Mouse (Mus musculus) heart, postnatal 0 days (tissue): Measurements from ENCODE around the gene Glp1r. TPM values are rescaled to one million over a fixed set of nuclear protein-coding genes. Genes with fewer than 3 reads are reported as not detected.

Source experiments
- ATAC-seq: fragments of 200-750 bp; cut with Nextera tagmentation; 2 replicates; pipeline ENCODE4 v1.8.0; 2017; ENCODE audit warnings: low read depth, moderate number of reproducible peaks, moderate library complexity; ENCODE audit not compliant: insufficient read depth
- DNase-seq: peaks from one replicate; pipeline ENCODE4 v3.0.0-alpha.2; 2016; ENCODE audit warnings: low spot score
- H3K27ac ChIP-seq: fragments of 300-500 bp; sonication (generic); 2 replicates; pipeline ENCODE4 v1.5.1; 2014; ENCODE audit warnings: low read depth, mild to moderate bottlenecking
- H3K27me3 ChIP-seq: fragments of 300-500 bp; sonication (generic); 2 replicates; pipeline ENCODE4 v1.6.1; 2014; ENCODE audit warnings: low read length, mixed read lengths; ENCODE audit not compliant: control insufficient read depth, insufficient read depth
- H3K36me3 ChIP-seq: fragments of 300-500 bp; sonication (generic); replicated peaks from 2 replicates; pipeline ENCODE4 v1.6.1; 2014; ENCODE audit warnings: low read length, mixed read lengths; ENCODE audit not compliant: control insufficient read depth, insufficient read depth
- H3K4me1 ChIP-seq: fragments of 300-500 bp; sonication (generic); 2 replicates; pipeline ENCODE4 v1.6.1; 2014; ENCODE audit warnings: antibody characterized with exemption; ENCODE audit not compliant: control insufficient read depth, insufficient read depth
- H3K4me2 ChIP-seq: fragments of 300-500 bp; sonication (generic); 2 replicates; pipeline ENCODE4 v1.6.1; 2014; ENCODE audit warnings: low read depth, mild to moderate bottlenecking, low read length, moderate library complexity
- H3K4me3 ChIP-seq: fragments of 300-500 bp; sonication (generic); 2 replicates; pipeline ENCODE4 v1.5.1; 2014; ENCODE audit warnings: low read depth, low read length
- H3K9ac ChIP-seq: fragments of 300-500 bp; sonication (generic); replicated peaks from 2 replicates; pipeline ENCODE4 v1.6.1; 2014; ENCODE audit warnings: low read depth, low read length, mixed read lengths
- H3K9me3 ChIP-seq: fragments of 300-500 bp; sonication (generic); replicated peaks from 2 replicates; pipeline ENCODE4 v1.6.1; 2016; ENCODE audit warnings: low read length; ENCODE audit not compliant: control insufficient read depth
- CTCF ChIP-seq: IDR thresholded peaks from 2 replicates; pipeline ENCODE4 v1.5.1; 2016; ENCODE audit warnings: antibody characterized with exemption, control low read depth, low read depth
- EP300 ChIP-seq: IDR thresholded peaks from 2 replicates; pipeline ENCODE4 v1.6.1; 2016; ENCODE audit warnings: antibody characterized with exemption, low read depth
- WGBS: fragments of 180-500 bp; shearing (Covaris S2); extraction: QIAGEN DNeasy Blood & Tissue Kit; methylation state at CpG from one replicate; pipeline ENCODE4 v1.1.7; 2014; 5-methylcytosine and 5-hydroxymethylcytosine counted together
- polyA plus RNA-seq: library from polyadenylated mRNA; unstranded; fragments of >200 nt; fragmentation: Nextera tagmentation; extraction: Ambion mirVana; gene quantifications from 2 replicates; pipeline ENCODE4 v1.2.1, GENCODE M21; 2015
- total RNA-seq: library from RNA; depleted of rRNA; stranded (reverse); fragments of >200 nt; gene quantifications from 2 replicates; pipeline ENCODE4 v1.2.3, GENCODE M21; 2014; ENCODE audit warnings: low replicate concordance

Glp1r gene
- total and polyA plus RNA-seq, 2 experiments from 2014 or later, result 0.44 to 1.3 TPM

DNA sequence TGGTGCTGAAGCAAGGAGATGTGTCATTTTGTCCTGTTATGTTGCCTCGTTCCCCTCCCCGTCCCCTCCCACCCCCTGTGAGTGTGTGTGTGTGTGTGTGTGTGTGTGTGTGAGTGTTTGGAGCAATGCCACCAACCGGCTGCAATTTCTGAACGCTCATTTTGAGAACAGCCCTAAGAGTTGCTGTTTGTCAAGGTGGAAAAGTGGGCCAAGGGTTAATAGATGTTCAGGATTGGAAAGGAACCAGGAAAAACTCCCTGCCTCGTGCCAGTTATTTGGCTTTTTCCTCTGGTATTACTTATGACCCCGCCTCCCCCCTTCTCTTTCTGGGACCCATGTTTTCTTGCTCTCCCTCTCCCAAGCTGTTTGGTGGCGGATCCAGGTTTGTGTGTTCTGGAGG is 41.0 kb upstream of the Glp1r start:
- no peak overlapping the region for H3K4me3 ChIP-seq
- ATAC-seq, result no peak

GRCm38 (mm10) chr17:30866281-30866680 is 35.3 kb upstream of the Glp1r start:
- Histone ChIP-seq H3K4me1 (no peaks in the 10 kb centered on the region), H3K4me3 (no peak overlapping the region), H3K36me3 (no peaks in the 10 kb centered on the region), H3K9ac (no peak overlapping the region), H3K27me3 (no peaks in the 10 kb centered on the region), H3K4me2 (no peak overlapping the region), H3K27ac (no peak overlapping the region), H3K9me3 (no peaks in the 10 kb centered on the region)
- ATAC-seq (no peak), DNase-seq (no peak)
- 59% methylated on average over 8 of the region's 8 CpGs for WGBS
- TF ChIP-seq CTCF, result no peak
- TF ChIP-seq EP300, result no peak

More for the DNA sequence above, 41.0 kb upstream of the Glp1r start:
- Histone ChIP-seq H3K27ac (no peak overlapping the region), H3K27me3 (no peaks in the 10 kb centered on the region), H3K9ac (no peak overlapping the region), H3K4me2 (no peak overlapping the region), H3K4me1 (no peaks in the 10 kb centered on the region), H3K36me3 (no peaks in the 10 kb centered on the region), H3K9me3 (no peaks in the 10 kb centered on the region)
- 62% methylated on average over 7 of the region's 7 CpGs for WGBS
- TF ChIP-seq EP300 (no peak), CTCF (no peak)
- no peak for DNase-seq

DNA sequence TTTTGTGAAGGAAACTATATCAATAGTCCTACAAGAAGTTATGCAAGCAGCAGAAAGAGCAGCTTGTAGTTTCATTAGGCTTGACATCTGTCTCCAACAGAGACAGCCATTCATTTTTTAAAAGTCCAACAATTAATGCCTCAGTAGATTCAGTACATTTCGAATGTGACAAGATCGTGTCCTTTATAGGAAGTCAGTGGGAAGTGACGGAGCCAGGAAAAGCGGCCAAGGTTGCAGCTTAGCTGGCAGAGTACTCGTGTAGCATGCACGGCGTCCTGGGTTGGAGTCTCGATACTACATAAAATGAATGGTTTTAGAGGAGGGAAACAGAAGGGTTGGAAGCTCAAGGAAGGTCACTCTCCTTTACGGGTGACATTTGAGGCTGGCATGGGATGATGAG is 34.7 kb upstream of the Glp1r start:
- ATAC-seq (no peak), DNase-seq (no peak)
- H3K4me1 ChIP-seq, result no peaks in the 10 kb centered on the region
- H3K9me3 ChIP-seq, result no peaks in the 10 kb centered on the region
- no peak overlapping the region for H3K4me3 ChIP-seq
- H3K27me3 ChIP-seq, result no peaks in the 10 kb centered on the region
- H3K4me2 ChIP-seq, result no peak overlapping the region
- no peaks in the 10 kb centered on the region for H3K36me3 ChIP-seq
- H3K27ac ChIP-seq, result no peak overlapping the region
- 65% methylated on average over 9 of the region's 9 CpGs for WGBS
- TF ChIP-seq CTCF, result no peak
- H3K9ac ChIP-seq, result no peak overlapping the region

DNA sequence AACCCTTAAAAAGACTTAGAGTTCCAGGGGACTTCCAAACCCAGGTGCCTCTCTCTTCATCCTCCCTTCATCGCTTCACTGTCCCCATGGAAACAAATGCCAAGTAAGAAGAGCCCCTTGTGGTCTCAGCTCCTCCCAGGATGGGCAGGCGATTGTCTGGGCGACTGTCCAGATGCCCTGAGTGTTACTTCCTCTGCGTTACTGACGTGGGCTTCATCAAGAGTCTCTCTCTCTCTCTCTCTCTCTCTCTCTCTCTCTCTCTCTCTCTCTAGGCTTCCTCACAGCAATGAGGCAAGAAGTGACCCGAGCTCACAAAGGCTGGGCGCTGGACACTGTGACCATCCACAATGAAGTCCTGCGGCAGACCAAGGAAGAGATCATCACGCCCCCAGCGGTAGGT is 30.6 kb upstream of the Glp1r start:
- no peaks in the 10 kb centered on the region for H3K27me3 ChIP-seq
- DNase-seq (no peak), ATAC-seq (no peak)
- WGBS, result 30% methylated on average over 10 of the region's 10 CpGs
- no peak overlapping the region for H3K27ac ChIP-seq
- H3K4me1 ChIP-seq, result 0 out of 2 replicates have a peak, but pooled peaks cover 3% of the 10 kb centered on the region
- H3K9ac ChIP-seq, result no peak overlapping the region
- H3K9me3 ChIP-seq, result 0 out of 2 replicates have a peak, but pooled peaks cover 5% of the 10 kb centered on the region
- no peaks in the 10 kb centered on the region for H3K36me3 ChIP-seq
- no peak overlapping the region for H3K4me2 ChIP-seq
- TF ChIP-seq CTCF, result no peak
- TF ChIP-seq EP300, result no peak
- H3K4me3 ChIP-seq, result no peak overlapping the region

DNA sequence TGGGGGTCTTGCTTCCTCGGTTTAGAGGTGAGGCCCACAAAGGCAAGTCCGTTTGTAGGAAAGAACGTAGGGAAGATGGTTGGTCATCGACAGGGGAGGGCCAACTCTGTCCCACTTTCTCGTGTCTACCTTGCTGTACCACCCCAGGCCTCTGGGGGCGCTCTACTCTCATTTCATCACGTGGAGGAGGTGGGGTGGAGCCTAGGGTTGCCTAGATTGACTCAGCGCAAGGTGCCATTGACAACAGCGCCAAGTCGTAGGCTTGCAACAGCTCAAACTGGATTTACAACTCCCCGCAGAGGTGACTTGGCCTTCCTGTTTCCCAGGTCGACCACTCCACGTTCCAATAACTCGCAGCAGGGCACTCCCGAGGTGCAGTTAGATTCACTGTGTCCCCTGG is 27.3 kb upstream of the Glp1r start:
- no peak overlapping the region for H3K27ac ChIP-seq
- 54% methylated on average over 15 of the region's 15 CpGs for WGBS
- ATAC-seq, result no peak
- H3K4me2 ChIP-seq, result peak overlapping the region; percentile 6; the same call in 1 of the 2 replicates
- H3K9me3 ChIP-seq, result 0 out of 2 replicates have a peak, but pooled peaks cover 5% of the 10 kb centered on the region
- H3K9ac ChIP-seq, result no peak overlapping the region
- no peak overlapping the region for H3K4me3 ChIP-seq
- no peak for DNase-seq
- no peaks in the 10 kb centered on the region for H3K36me3 ChIP-seq
- H3K4me1 ChIP-seq, result 0 out of 2 replicates have a peak, but pooled peaks cover 3% of the 10 kb centered on the region
- no peaks in the 10 kb centered on the region for H3K27me3 ChIP-seq
- TF ChIP-seq EP300 (no peak), CTCF (peak; percentile 25)

DNA sequence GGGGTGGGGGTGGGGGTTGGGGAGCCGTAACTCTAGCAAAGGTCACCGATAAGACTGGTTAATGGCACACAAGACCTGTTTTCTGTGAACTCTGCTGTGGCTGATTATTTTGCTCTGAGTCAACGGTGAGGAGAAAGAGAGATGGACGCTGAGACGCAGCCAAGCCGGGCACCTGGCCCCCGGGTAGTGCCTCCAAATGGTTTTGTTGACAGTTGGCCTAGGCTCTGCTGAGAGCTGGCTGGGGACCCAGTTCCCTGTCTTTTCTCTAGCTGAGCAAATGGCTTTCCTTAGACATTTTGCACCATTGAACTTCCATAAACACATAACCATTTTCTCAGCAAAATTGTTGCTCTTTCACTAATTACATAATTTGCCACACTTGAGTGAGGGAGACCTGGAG is 24.2 kb upstream of the Glp1r start:
- DNase-seq (no peak), ATAC-seq (no peak)
- no peak overlapping the region for H3K4me3 ChIP-seq
- 0 out of 2 replicates have a peak, but pooled peaks cover 5% of the 10 kb centered on the region for H3K9me3 ChIP-seq
- H3K9ac ChIP-seq, result no peak overlapping the region
- H3K27ac ChIP-seq, result no peak overlapping the region
- no peaks in the 10 kb centered on the region for H3K36me3 ChIP-seq
- TF ChIP-seq EP300, result no peak
- no peak for TF ChIP-seq CTCF
- no peak overlapping the region for H3K4me2 ChIP-seq
- 0 out of 2 replicates have a peak, but pooled peaks cover 3% of the 10 kb centered on the region for H3K4me1 ChIP-seq
- 78% methylated on average over 7 of the region's 7 CpGs for WGBS
- no peaks in the 10 kb centered on the region for H3K27me3 ChIP-seq
